Mouse (Mus musculus) midbrain, embryonic 14.5 days (tissue): ENCODE measurements around the gene Acss1. TPM values are rescaled to one million over a fixed set of nuclear protein-coding genes. Genes with fewer than 3 reads are reported as not detected.

Experiments
- ATAC-seq: fragments of 200-750 bp; cut with Nextera tagmentation; 2 replicates; pipeline ENCODE4 v1.8.0; 2017; ENCODE audit warnings: moderate number of reproducible peaks, moderate library complexity; ENCODE audit not compliant: low FRiP score, low TSS enrichment
- DNase-seq: peaks from one replicate; pipeline ENCODE4 v3.0.0-alpha.2; 2015
- H3K27ac ChIP-seq: fragments of 300-500 bp; sonication (generic); replicated peaks from 2 replicates; pipeline ENCODE4 v1.5.1; 2014; ENCODE audit warnings: mild to moderate bottlenecking, low read depth, low read length, moderate library complexity
- H3K27me3 ChIP-seq: fragments of 300-500 bp; sonication (generic); 2 replicates; pipeline ENCODE4 v1.6.1; 2014; ENCODE audit warnings: low read length, control low read depth, mixed read lengths; ENCODE audit not compliant: control insufficient read depth, insufficient read depth
- H3K36me3 ChIP-seq: fragments of 300-500 bp; sonication (generic); 2 replicates; pipeline ENCODE4 v1.6.1; 2014; ENCODE audit warnings: low read length, control low read depth; ENCODE audit not compliant: control insufficient read depth, insufficient read depth
- H3K4me1 ChIP-seq: fragments of 300-500 bp; sonication (generic); 2 replicates; pipeline ENCODE4 v1.6.1; 2014; ENCODE audit warnings: mild to moderate bottlenecking, antibody characterized with exemption, low read length, control low read depth; ENCODE audit not compliant: control insufficient read depth, insufficient read depth
- H3K4me2 ChIP-seq: fragments of 300-500 bp; sonication (generic); 2 replicates; pipeline ENCODE4 v1.6.1; 2014; ENCODE audit warnings: mild to moderate bottlenecking, low read length, moderate library complexity
- H3K4me3 ChIP-seq: fragments of 300-500 bp; sonication (generic); replicated peaks from 2 replicates; pipeline ENCODE4 v1.5.1; 2014; ENCODE audit warnings: low read depth, low read length
- H3K9ac ChIP-seq: fragments of 300-500 bp; sonication (generic); replicated peaks from 2 replicates; pipeline ENCODE4 v1.6.1; 2014; ENCODE audit warnings: mild to moderate bottlenecking, low read length, moderate library complexity
- H3K9me3 ChIP-seq: fragments of 300-500 bp; sonication (generic); 2 replicates; pipeline ENCODE4 v1.6.1; 2016; ENCODE audit warnings: low read length, control low read depth, mixed read lengths; ENCODE audit not compliant: control insufficient read depth
- WGBS: fragments of 180-500 bp; shearing (Covaris S2); extraction: QIAGEN DNeasy Blood & Tissue Kit; methylation state at CpG from one replicate; pipeline ENCODE4 v1.1.7; 2014; 5-methylcytosine and 5-hydroxymethylcytosine counted together
- polyA plus RNA-seq: library from polyadenylated mRNA; unstranded; fragments of >200 nt; fragmentation: Nextera tagmentation; extraction: Ambion mirVana; gene quantifications from 2 replicates; pipeline ENCODE4 v1.2.1, GENCODE M21; 2014

Gene Acss1
- polyA plus RNA-seq, 1 experiment from 2014 or later: 19.9 TPM

DNA sequence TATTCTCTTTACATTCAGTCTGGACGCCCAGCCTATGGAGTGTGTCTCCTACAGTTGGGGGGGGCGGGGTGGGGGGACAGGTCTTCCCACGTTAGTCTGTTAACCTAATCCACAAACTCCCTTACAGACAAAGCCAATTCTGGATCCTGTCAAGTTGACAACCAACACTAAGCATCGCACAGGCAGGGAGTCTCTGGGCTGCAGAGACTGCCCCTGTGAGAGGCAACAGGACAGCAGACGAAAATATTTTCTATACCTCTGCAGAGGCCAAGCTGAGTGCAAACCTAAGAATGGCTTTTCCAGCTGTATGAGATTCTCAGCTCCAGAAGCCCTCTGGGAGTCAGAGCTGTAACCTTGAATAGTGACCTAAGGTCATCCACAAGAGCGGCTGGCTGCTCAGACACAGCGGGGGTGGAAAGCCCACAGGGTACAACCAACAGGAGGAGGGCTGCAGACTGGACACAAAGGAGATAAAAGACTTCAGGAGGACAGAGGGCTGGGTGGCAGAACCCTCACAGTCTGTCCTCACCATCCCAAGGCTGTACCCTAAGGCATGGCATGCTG, 17.7 kb downstream of the Acss1 start:
- H3K27me3 ChIP-seq: no peaks in the 10 kb centered on the region
- 9% methylated on average over 7 of the region's 7 CpGs for WGBS
- H3K36me3 ChIP-seq: no peaks in the 10 kb centered on the region
- ATAC-seq (peak; percentile 21; the same call in 1 of the 2 replicates), DNase-seq (no peak)
- H3K9ac ChIP-seq: no peak overlapping the region
- no peaks in the 10 kb centered on the region for H3K9me3 ChIP-seq
- H3K4me3 ChIP-seq: no peak overlapping the region
- H3K27ac ChIP-seq: peak overlapping the region; percentile 26; the same call in 1 of the 2 replicates
- no peak overlapping the region for H3K4me2 ChIP-seq
- peaks cover 20% of the 10 kb centered on the region for H3K4me1 ChIP-seq

DNA sequence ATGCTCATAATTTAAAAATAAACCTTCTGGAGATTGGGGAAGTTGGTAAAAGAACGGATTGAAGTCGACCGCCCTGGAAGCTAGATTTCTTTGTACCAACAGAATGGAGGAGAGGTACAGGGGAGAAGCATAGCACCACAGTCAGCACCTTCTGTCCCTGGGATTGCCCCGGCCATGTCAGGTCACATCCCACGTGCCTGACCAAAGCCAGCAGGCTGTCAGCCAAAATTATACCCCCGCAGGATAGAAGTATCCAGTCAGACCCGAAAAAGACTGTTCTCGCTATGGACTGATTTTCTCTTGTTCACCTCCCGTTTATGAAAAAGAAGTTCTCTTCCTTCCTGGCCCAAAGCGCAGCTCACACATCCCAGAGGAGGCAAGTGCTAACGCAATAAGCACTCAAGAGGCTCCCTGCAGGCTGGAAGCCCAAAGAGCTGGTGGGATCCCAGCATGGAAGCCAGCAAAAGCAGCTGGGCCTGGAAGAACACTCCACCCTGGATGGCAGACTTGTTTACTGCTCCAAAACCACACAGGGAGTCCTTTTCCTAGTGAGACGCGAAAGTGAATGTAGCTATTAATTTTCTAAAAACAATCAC, 19.9 kb downstream of the Acss1 start:
- Histone ChIP-seq H3K4me1 (peaks cover 20% of the 10 kb centered on the region), H3K4me2 (no peak overlapping the region), H3K27ac (no peak overlapping the region), H3K9me3 (no peaks in the 10 kb centered on the region), H3K27me3 (no peaks in the 10 kb centered on the region), H3K36me3 (no peaks in the 10 kb centered on the region), H3K4me3 (no peak overlapping the region), H3K9ac (no peak overlapping the region)
- no peak for DNase-seq
- no peak for ATAC-seq
- 62% methylated on average over 13 of the region's 13 CpGs for WGBS

DNA sequence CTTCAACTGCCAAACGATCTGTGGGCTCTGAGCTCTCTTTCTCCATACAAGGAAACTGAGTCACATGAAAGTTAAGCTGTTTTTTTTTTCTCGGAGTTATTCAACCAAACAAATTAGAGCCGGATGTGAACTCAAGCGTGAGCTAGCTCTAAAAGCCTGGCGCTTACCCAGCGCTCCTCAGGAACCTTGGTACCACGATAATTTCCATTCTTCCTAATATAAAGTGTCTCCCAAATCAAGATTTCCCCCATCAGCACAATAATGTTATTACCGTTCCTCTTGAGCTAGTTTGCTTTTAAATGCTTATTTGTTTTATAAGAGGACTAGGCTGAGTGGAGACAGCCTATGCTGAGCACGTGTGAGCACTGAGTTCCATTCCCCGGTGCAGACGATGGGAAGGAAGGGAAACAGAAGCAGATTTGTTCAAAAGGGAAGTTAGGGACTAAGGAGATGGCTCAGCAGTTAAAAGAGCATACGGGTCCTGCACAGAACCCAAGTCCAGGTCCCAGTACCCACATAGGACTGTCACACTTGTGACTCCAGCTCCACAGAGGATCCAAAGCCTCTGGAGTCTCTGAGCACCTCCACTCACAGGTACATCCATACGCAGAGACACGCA, 20.5 kb downstream of the Acss1 start:
- no peak overlapping the region for H3K4me3 ChIP-seq
- no peak overlapping the region for H3K4me2 ChIP-seq
- no peaks in the 10 kb centered on the region for H3K36me3 ChIP-seq
- no peaks in the 10 kb centered on the region for H3K9me3 ChIP-seq
- peaks cover 20% of the 10 kb centered on the region for H3K4me1 ChIP-seq
- H3K9ac ChIP-seq: no peak overlapping the region
- no peaks in the 10 kb centered on the region for H3K27me3 ChIP-seq
- no peak for ATAC-seq
- H3K27ac ChIP-seq: no peak overlapping the region
- no peak for DNase-seq
- 68% methylated on average over 14 of the region's 14 CpGs for WGBS

DNA sequence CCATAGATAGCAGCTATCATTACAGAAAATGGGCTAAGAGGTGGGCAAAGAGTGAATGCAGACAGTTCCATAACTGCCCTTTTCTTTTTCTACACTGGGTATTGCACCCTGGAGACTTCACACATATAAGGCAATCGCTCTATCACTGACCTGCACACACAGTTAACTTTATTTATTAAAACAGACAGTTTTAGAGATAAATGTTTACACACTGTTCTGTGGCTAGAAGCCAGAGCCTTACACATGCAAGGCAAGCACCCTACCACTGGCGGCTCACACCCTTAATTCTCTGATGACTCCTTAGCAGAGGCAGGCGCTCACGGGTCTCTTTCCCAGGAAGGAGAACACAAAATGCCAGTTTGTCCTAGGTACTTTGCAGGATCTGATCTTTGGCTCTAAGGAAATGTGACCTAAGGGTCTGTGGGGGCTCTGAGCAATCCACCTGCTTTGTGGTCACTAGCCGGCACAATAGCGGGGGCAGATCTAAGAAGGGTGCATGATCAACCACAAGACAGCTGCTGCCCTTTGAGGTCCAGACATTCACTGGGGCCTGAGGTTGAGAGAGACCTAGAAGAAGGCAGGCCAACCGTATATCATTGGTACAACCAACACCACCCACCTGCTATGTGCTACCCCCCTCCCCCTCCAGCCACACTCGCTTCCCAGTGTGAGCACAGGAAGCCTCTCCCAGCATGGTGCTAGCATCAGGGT, 21.7 kb downstream of the Acss1 start:
- Histone ChIP-seq H3K9me3 (no peaks in the 10 kb centered on the region), H3K9ac (no peak overlapping the region), H3K4me2 (no peak overlapping the region), H3K36me3 (no peaks in the 10 kb centered on the region), H3K27ac (no peak overlapping the region; the same call in 1 of the 2 replicates), H3K4me3 (no peak overlapping the region), H3K27me3 (no peaks in the 10 kb centered on the region), H3K4me1 (peaks cover 20% of the 10 kb centered on the region)
- ATAC-seq (no peak), DNase-seq (no peak)
- WGBS: 92% methylated on average over 8 of the region's 8 CpGs

DNA sequence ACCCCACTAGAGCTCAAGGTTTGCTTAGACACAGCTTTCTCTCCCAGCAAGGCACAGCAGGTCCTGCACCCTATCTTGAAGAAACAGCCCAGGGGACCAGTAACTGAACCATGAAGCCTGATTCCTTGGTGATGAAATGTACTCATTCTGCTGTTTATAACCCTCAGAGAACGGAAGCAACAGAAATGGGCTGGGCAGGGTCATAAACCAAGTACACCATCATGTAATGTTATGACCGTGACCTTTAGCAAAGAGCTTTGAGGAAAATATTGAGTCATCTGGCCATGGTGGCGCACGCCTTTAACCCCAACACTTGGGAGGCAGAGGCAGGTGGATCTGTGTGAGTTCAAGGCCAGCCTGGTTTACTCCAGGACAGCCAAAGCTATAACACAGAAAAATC, 23.1 kb downstream of the Acss1 start:
- peak overlapping the region; percentile 88 for H3K27ac ChIP-seq
- H3K4me1 ChIP-seq: peaks cover 11% of the 10 kb centered on the region; the same call in 1 of the 2 replicates
- no peak overlapping the region for H3K4me2 ChIP-seq
- WGBS: 92% methylated on average over 4 of the region's 4 CpGs
- no peaks in the 10 kb centered on the region for H3K27me3 ChIP-seq
- no peak overlapping the region for H3K9ac ChIP-seq
- ATAC-seq (no peak), DNase-seq (no peak)
- no peak overlapping the region for H3K4me3 ChIP-seq
- H3K9me3 ChIP-seq: no peaks in the 10 kb centered on the region
- H3K36me3 ChIP-seq: 0 out of 2 replicates have a peak, but pooled peaks cover 3% of the 10 kb centered on the region

DNA sequence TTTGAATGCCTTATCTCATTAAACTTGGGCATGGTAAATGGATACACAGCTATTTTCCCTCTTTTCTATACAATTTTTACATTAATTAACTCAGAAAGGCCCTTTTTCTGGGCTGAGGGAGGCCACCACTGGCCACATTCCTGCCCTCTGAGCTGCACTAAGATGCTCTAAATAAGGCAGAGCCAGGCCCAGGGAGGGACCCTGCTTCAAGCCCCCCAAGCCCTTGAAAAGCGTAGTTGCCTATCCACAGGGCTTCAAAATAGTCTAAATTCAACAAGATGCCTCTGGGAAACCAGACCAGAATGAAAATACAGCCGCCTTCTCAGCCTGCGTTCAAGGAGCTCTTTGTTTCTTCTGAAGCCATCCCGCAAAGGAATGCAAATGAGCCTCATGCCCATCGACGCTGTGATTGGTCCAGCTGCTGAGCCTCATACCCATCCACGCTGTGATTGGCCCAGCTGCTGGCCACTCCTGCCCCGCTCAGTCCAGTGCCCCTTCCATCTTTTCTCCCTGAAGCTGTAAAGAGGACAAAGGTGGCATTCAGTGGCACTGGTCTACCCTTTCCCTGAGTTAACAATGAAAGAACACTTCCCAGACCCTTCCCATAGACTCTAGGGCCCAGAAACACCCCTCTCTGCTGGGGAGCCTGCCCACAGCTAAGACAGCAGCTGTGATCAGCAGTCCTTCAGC, 24.4 kb downstream of the Acss1 start:
- H3K9me3 ChIP-seq: no peaks in the 10 kb centered on the region
- peak; percentile 97 for ATAC-seq
- H3K27ac ChIP-seq: peak overlapping the region; percentile 88
- DNase-seq: peak; percentile 86
- 0 out of 2 replicates have a peak, but pooled peaks cover 3% of the 10 kb centered on the region for H3K36me3 ChIP-seq
- no peaks in the 10 kb centered on the region for H3K27me3 ChIP-seq
- H3K4me1 ChIP-seq: peaks cover 5% of the 10 kb centered on the region; the same call in 1 of the 2 replicates
- H3K4me2 ChIP-seq: peak overlapping the region; percentile 31; the same call in 1 of the 2 replicates
- no peak overlapping the region for H3K4me3 ChIP-seq
- no peak overlapping the region for H3K9ac ChIP-seq
- 34% methylated on average over 8 of the region's 8 CpGs for WGBS

DNA sequence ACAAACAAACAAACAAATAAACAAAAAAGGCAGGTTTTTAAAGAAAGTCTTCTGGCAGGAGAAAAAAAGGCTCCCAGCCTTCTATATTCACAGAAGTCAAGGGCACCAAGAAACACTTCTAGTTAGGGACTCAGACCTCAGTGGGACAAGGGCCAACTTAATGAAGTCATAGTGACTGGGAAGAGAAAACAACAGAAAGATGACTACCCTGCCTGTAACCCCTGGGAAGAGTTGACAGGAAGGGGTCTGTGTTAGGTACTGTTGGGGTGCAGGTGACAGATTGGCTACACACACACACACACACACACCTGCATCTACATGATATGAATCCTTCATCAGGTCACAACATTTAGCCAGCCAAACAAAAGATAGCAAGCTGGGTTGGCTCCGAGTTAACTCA, 25.1 kb downstream of the Acss1 start:
- 79% methylated on average over 1 of the region's 1 CpGs for WGBS
- DNase-seq: no peak
- no peak for ATAC-seq

DNA sequence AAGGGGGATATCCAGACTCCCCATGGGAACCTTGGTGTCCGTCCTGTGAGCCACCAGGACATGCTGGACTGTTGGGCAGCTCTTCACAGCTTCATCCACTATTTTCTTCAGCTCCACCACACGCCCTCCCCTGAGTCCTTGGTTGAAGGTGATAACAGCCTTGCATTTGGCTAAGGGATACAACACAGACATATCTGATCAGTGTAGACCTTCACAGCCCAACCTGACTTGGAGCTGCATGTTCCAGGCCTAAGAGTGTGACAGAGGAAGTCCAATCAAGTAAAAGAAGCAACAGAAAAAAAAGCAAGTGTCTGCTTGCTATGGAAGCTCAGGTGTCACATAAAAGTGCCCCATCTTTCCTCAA, 29.9 kb downstream of the Acss1 start:
- no peaks in the 10 kb centered on the region for H3K9me3 ChIP-seq
- peaks cover 10% of the 10 kb centered on the region for H3K4me1 ChIP-seq
- H3K27me3 ChIP-seq: no peaks in the 10 kb centered on the region
- WGBS: 21% methylated on average over 2 of the region's 2 CpGs
- no peak overlapping the region for H3K27ac ChIP-seq
- no peak overlapping the region for H3K4me2 ChIP-seq
- H3K4me3 ChIP-seq: no peak overlapping the region
- DNase-seq (no peak), ATAC-seq (no peak; the same call in 1 of the 2 replicates)
- H3K9ac ChIP-seq: no peak overlapping the region
- peaks cover 9% of the 10 kb centered on the region for H3K36me3 ChIP-seq

More for the DNA sequence above, 25.1 kb downstream of the Acss1 start:
- peak overlapping the region; percentile 88 for H3K27ac ChIP-seq
- 0 out of 2 replicates have a peak, but pooled peaks cover 3% of the 10 kb centered on the region for H3K36me3 ChIP-seq
- H3K4me1 ChIP-seq: peaks cover 3% of the 10 kb centered on the region; the same call in 1 of the 2 replicates
- no peaks in the 10 kb centered on the region for H3K9me3 ChIP-seq
- H3K4me3 ChIP-seq: no peak overlapping the region
- no peak overlapping the region for H3K4me2 ChIP-seq
- no peaks in the 10 kb centered on the region for H3K27me3 ChIP-seq
- H3K9ac ChIP-seq: no peak overlapping the region
